Mouse (Mus musculus) MEL (cell line): ENCODE data around the gene Ifitm6. TPM values are rescaled to one million over a fixed set of nuclear protein-coding genes. Genes with fewer than 3 reads are reported as not detected.

Source experiments
- DNase-seq: peaks from one replicate; pipeline ENCODE4 v3.0.0; 2011; ENCODE audit warnings: low read depth, low spot score
- H3K27ac ChIP-seq: 2 replicates; pipeline ENCODE4 v1.5.1; 2012; ENCODE audit warnings: low read depth, mild to moderate bottlenecking, control low read depth, low read length, moderate library complexity; ENCODE audit not compliant: control insufficient read depth
- H3K27me3 ChIP-seq, 2 experiments: fragments of 150-350 bp in 1 of 2; sonication (generic) in 1 of 2; 2 replicates each; pipeline ENCODE4 v1.6.1; 2012; ENCODE audit warnings: low read length in 2 of 2, mild to moderate bottlenecking in 2 of 2, improper control_type of control experiment in 1 of 2, moderate library complexity in 1 of 2; ENCODE audit not compliant: insufficient read depth in 2 of 2, control insufficient read depth in 1 of 2
- H3K36me3 ChIP-seq, 2 experiments: 2 replicates each; pipeline ENCODE4 v1.6.1; 2012 to 2014; ENCODE audit warnings: low read length in 2 of 2, improper control_type of control experiment in 1 of 2, inconsistent platforms in 1 of 2, mild to moderate bottlenecking in 1 of 2; ENCODE audit not compliant: insufficient read depth in 2 of 2, control insufficient read depth in 1 of 2
- H3K4me1 ChIP-seq, 2 experiments: fragments of 150-350 bp in 1 of 2; sonication (generic) in 1 of 2; 2 replicates each; pipeline ENCODE4 v1.6.1; 2012; ENCODE audit warnings: low read length in 2 of 2, improper control_type of control experiment in 1 of 2, mild to moderate bottlenecking in 1 of 2; ENCODE audit not compliant: insufficient read depth in 2 of 2, control insufficient read depth in 1 of 2
- H3K4me3 ChIP-seq, 2 experiments: fragments of 150-350 bp in 1 of 2; sonication (generic) in 1 of 2; 2 replicates each; pipeline ENCODE4 v1.5.1; 2012; ENCODE audit warnings: low read depth in 2 of 2, low read length in 2 of 2, mild to moderate bottlenecking in 2 of 2, moderate library complexity in 2 of 2, control low read depth in 1 of 2, improper control_type of control experiment in 1 of 2; ENCODE audit not compliant: control insufficient read depth in 1 of 2, insufficient read depth in 1 of 2
- H3K79me2 ChIP-seq: 2 replicates; pipeline ENCODE4 v1.6.1; 2012; ENCODE audit warnings: mild to moderate bottlenecking, low read length, moderate library complexity; ENCODE audit not compliant: control insufficient read depth, poor library complexity, insufficient read depth
- H3K9ac ChIP-seq: 2 replicates; pipeline ENCODE4 v1.6.1; 2012; ENCODE audit warnings: low read depth, mild to moderate bottlenecking, control low read depth, low read length, moderate library complexity; ENCODE audit not compliant: control insufficient read depth, poor library complexity, severe bottlenecking
- H3K9me3 ChIP-seq: fragments of 150-350 bp; sonication (generic); replicated peaks from 2 replicates; pipeline ENCODE4 v1.6.1; 2012; ENCODE audit warnings: mild to moderate bottlenecking, low read length, improper control_type of control experiment, moderate library complexity; ENCODE audit not compliant: insufficient read depth
- BHLHE40 ChIP-seq: IDR thresholded peaks from 2 replicates; pipeline ENCODE4 v1.6.1; 2012; ENCODE audit warnings: low read depth, mild to moderate bottlenecking, inconsistent platforms, low read length, improper control_type of control experiment, borderline replicate concordance
- CTCF ChIP-seq, 3 experiments: IDR thresholded peaks in 2 of 3; conservative IDR thresholded peaks in 1 of 3; 2 replicates each; pipeline ENCODE4 v1.5.1; 2011 to 2012; ENCODE audit warnings: low read length in 3 of 3, low read depth in 2 of 3, mild to moderate bottlenecking in 2 of 3, improper control_type of control experiment in 1 of 3, inconsistent platforms in 1 of 3, mixed read lengths in 1 of 3, moderate library complexity in 1 of 3; ENCODE audit not compliant: control insufficient read depth in 1 of 3, insufficient read depth in 1 of 3, poor library complexity in 1 of 3, severe bottlenecking in 1 of 3
- ETS1 ChIP-seq: IDR thresholded peaks from 2 replicates; pipeline ENCODE4 v1.6.1; 2012; ENCODE audit warnings: low read depth, mild to moderate bottlenecking, inconsistent platforms, low read length, improper control_type of control experiment, moderate library complexity
- GATA1 ChIP-seq: IDR thresholded peaks from 2 replicates; pipeline ENCODE4 v1.6.1; 2011; ENCODE audit warnings: low read depth, low read length, improper control_type of control experiment
- KAT2A ChIP-seq: conservative IDR thresholded peaks from 2 replicates; pipeline ENCODE4 v1.6.1; 2012; ENCODE audit warnings: low read depth, low read length, improper control_type of control experiment, inconsistent platforms
- MAZ ChIP-seq: IDR thresholded peaks from 2 replicates; pipeline ENCODE4 v1.6.1; 2012; ENCODE audit warnings: low read depth, mild to moderate bottlenecking, inconsistent platforms, low read length, improper control_type of control experiment
- MEF2A ChIP-seq: IDR thresholded peaks from 2 replicates; pipeline ENCODE4 v1.6.1; 2014; ENCODE audit warnings: low read depth, mild to moderate bottlenecking, inconsistent platforms, low read length, improper control_type of control experiment; ENCODE audit not compliant: poor library complexity, insufficient replicate concordance, severe bottlenecking; ENCODE audit errors: extremely low read depth
- MXI1 ChIP-seq: IDR thresholded peaks from 2 replicates; pipeline ENCODE4 v1.6.1; 2011; ENCODE audit warnings: mild to moderate bottlenecking, low read depth, low read length, improper control_type of control experiment
- MYC ChIP-seq: IDR thresholded peaks from 2 replicates; pipeline ENCODE4 v1.6.1; 2011; ENCODE audit warnings: low read depth, mild to moderate bottlenecking, low read length, improper control_type of control experiment, moderate library complexity
- NELFE ChIP-seq: IDR thresholded peaks from 2 replicates; pipeline ENCODE4 v1.6.1; 2011; ENCODE audit warnings: low read depth, low read length, improper control_type of control experiment
- RAD21 ChIP-seq: IDR thresholded peaks from 2 replicates; pipeline ENCODE4 v1.6.1; 2011; ENCODE audit warnings: mild to moderate bottlenecking, low read depth, low read length, improper control_type of control experiment
- SIN3A ChIP-seq: IDR thresholded peaks from 2 replicates; pipeline ENCODE4 v1.6.1; 2012; ENCODE audit warnings: low read length, improper control_type of control experiment, inconsistent platforms
- SMC3 ChIP-seq: IDR thresholded peaks from 2 replicates; pipeline ENCODE4 v1.6.1; 2011; ENCODE audit warnings: low read depth, low read length, improper control_type of control experiment
- TAL1 ChIP-seq: IDR thresholded peaks from 2 replicates; pipeline ENCODE4 v1.6.1; 2012; ENCODE audit warnings: mild to moderate bottlenecking, inconsistent platforms, low read length, moderate library complexity, mixed read lengths
- TBP ChIP-seq: IDR thresholded peaks from 2 replicates; pipeline ENCODE4 v1.8.0; 2011; ENCODE audit warnings: low read depth, low read length, improper control_type of control experiment
- TCF12 ChIP-seq: IDR thresholded peaks from 2 replicates; pipeline ENCODE4 v1.6.1; 2014; ENCODE audit warnings: low read depth, mild to moderate bottlenecking, inconsistent platforms, low read length, improper control_type of control experiment, moderate library complexity
- USF1 ChIP-seq: IDR thresholded peaks from 2 replicates; pipeline ENCODE4 v1.6.1; 2014; ENCODE audit warnings: low read depth, mild to moderate bottlenecking, inconsistent platforms, low read length, improper control_type of control experiment, moderate library complexity
- ZC3H11A ChIP-seq: IDR thresholded peaks from 2 replicates; pipeline ENCODE4 v1.6.1; 2012; ENCODE audit warnings: low read depth, mild to moderate bottlenecking, inconsistent platforms, low read length, improper control_type of control experiment
- ZMIZ1 ChIP-seq: IDR thresholded peaks from 2 replicates; pipeline ENCODE4 v1.6.1; 2012; ENCODE audit warnings: low read depth, mild to moderate bottlenecking, inconsistent platforms, low read length, improper control_type of control experiment, moderate library complexity
- polyA plus RNA-seq, 2 experiments: library from polyadenylated mRNA; stranded (reverse) in 1 of 2; unstranded in 1 of 2; fragments of >175 nt in 1 of 2; fragments of >200 nt in 1 of 2; gene quantifications; 2 replicates each; pipeline versions ENCODE4 v1.2.1 to v1.2.4; 2012; ENCODE audit warnings: low replicate concordance in 2 of 2, low read depth in 1 of 2; ENCODE audit not compliant: insufficient read length in 2 of 2, insufficient read depth in 1 of 2, missing spikeins in 1 of 2
- total RNA-seq: library from RNA; depleted of rRNA; stranded (reverse); fragments of 300-350 nt; gene quantifications from 2 replicates; pipeline ENCODE4 v1.2.3, GENCODE M21; 2012

Gene Ifitm6
- total and polyA plus RNA-seq, 3 experiments, result not detected

GRCm38 (mm10) chr7:141048226-141049218 lies 30.8 kb upstream of the Ifitm6 start:
- H3K27me3 ChIP-seq, result no peaks in the 10 kb centered on the region
- TF ChIP-seq CTCF (IDR thresholded peaks at IDR 0.05 in 2 of 3, conservative IDR thresholded peaks at IDR 0.05 in 1 of 3; ENCODE audit: control insufficient read depth in 1 of 3, insufficient read depth in 1 of 3, low read depth in 2 of 3, low read length in 3 of 3, poor library complexity in 1 of 3, severe bottlenecking in 1 of 3), result peak; percentile 61 to 99 (median 97)
- TF ChIP-seq RAD21, result peak; percentile 97
- TF ChIP-seq GATA1, result peak; percentile 83
- peak; percentile 38 for TF ChIP-seq MXI1
- TF ChIP-seq ETS1, result no peak
- TF ChIP-seq SMC3, result peak; percentile 97
- peak; percentile 31 for TF ChIP-seq TAL1
- TF ChIP-seq MYC, result 0 out of 2 replicates have a peak, but pooled peaks have one; percentile 28
- no peak for TF ChIP-seq ZMIZ1
- TF ChIP-seq TBP, result 0 out of 2 replicates have a peak, but pooled peaks have one; percentile 7
- peak; percentile 97 for TF ChIP-seq ZC3H11A
- no peak for TF ChIP-seq MEF2A
- peak; percentile 35; the same call in 1 of the 2 replicates for TF ChIP-seq MAZ
- peak; percentile 76 for TF ChIP-seq SIN3A
- peak overlapping the region; percentile 48 for H3K9ac ChIP-seq
- peaks cover 0 to 12% of the 10 kb centered on the region in 2 experiments; a peak in 3 of 4 replicates for H3K4me1 ChIP-seq
- 0 out of 2 replicates have a peak overlapping the region, but pooled peaks have one; percentile 11 for H3K27ac ChIP-seq
- 0 out of 4 replicates have a peak, but pooled peaks cover 0 to 3% of the 10 kb centered on the region in 2 experiments for H3K36me3 ChIP-seq
- H3K79me2 ChIP-seq, result no peaks in the 10 kb centered on the region
- H3K9me3 ChIP-seq, result no peaks in the 10 kb centered on the region
- H3K4me3 ChIP-seq, result peak overlapping the region; percentile 46 to 58
- peak; percentile 93 for DNase-seq

DNA sequence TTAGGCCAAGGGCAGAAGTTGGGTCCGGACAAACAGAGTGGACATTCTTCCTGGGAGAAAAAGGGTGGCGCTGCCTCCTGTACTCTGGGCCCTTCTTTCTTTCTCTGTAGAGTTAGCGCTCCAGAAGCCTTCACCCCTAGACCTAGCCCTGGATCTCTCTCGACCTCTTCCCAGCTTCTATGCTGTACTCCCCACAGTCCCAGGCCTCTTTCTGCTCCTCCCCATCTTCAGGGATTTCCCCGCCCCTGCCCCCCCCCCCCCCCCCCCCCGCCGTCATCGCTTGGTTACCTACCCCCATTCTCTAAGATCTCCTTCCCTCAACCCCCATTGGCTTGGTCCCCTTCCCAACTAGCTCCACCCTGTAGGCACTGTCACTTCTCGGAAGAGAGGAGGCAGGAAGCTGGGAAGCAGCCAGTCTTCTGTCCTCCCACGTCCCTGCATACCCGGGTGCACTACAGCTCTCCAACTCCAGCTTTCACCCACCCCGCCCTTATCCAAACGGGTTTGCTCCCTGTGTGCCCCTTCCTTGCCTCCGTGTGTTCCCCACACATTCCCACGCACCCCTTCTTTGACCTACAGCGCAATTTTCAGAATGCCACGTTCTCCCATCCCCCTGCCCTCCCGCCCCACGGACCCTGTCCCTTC lies 30.0 kb upstream of the Ifitm6 start:
- Histone ChIP-seq H3K36me3 (peaks cover 0 to 6% of the 10 kb centered on the region in 2 experiments; a peak in 2 of 4 replicates), H3K4me1 (peaks cover 2 to 18% of the 10 kb centered on the region in 2 experiments), H3K9me3 (no peaks in the 10 kb centered on the region), H3K4me3 (peak overlapping the region; percentile 46 to 58), H3K27me3 (no peaks in the 10 kb centered on the region), H3K79me2 (no peaks in the 10 kb centered on the region), H3K9ac (peak overlapping the region; percentile 50), H3K27ac (peak overlapping the region; percentile 81)
- DNase-seq, result peak; percentile 63
- TF ChIP-seq TCF12 (no peak), NELFE (0 out of 2 replicates have a peak, but pooled peaks have one; percentile 14), USF1 (no peak), KAT2A (no peak), BHLHE40 (no peak)
